Mouse (Mus musculus): ENCODE measurements around the gene Dmrtb1. TPM values are rescaled to one million over a fixed set of nuclear protein-coding genes. Genes with fewer than 3 reads are reported as not detected.

Dmrtb1 gene
- total and polyA plus RNA-seq, 2 experiments: not detected

- Histone ChIP-seq H3K36me3 (ENCODE audit: control insufficient read depth, insufficient read depth, low read length) (no peaks in the 10 kb centered on the region), H3K27ac (replicated peaks; ENCODE audit: insufficient read depth, low read depth, low read length) (no peak overlapping the region), H3K27me3 (ENCODE audit: control insufficient read depth, insufficient read depth, low read length) (no peaks in the 10 kb centered on the region), H3K79me2 (ENCODE audit: control insufficient read depth, insufficient read depth, low read length) (no peaks in the 10 kb centered on the region), H3K9ac (ENCODE audit: low read depth, low read length) (no peak overlapping the region), H3K4me1 (ENCODE audit: control insufficient read depth, insufficient read depth, low read length) (no peaks in the 10 kb centered on the region), H3K4me3 (ENCODE audit: insufficient read depth, low read depth, low read length) (no peak overlapping the region)
- no peak for DNase-seq (ENCODE audit: extremely low read depth, low read depth, low spot score)
- TF ChIP-seq POLR2A (IDR thresholded peaks at IDR 0.05; ENCODE audit: extremely low read depth, insufficient read depth, low read length) (no peak), CTCF (IDR thresholded peaks at IDR 0.05; ENCODE audit: low read depth, low read length) (no peak)
- WGBS: 85% methylated on average over 10 of the region's 10 CpGs
Measured at GRCm38 (mm10) chr4:107638303-107638702, 45.7 kb downstream of the Dmrtb1 start.

GRCm38 (mm10) chr4:107637670-107638069 lies 46.4 kb downstream of the Dmrtb1 start:
- 53% methylated on average over 3 of the region's 3 CpGs for whole genome bisulfite sequencing
- no peaks in the 10 kb centered on the region for H3K36me3 ChIP-seq (ENCODE audit: control insufficient read depth, insufficient read depth, low read length)
- no peak overlapping the region for H3K9ac ChIP-seq (ENCODE audit: low read depth, low read length)
- no peaks in the 10 kb centered on the region for H3K27me3 ChIP-seq (ENCODE audit: control insufficient read depth, insufficient read depth, low read length)
- TF ChIP-seq POLR2A (IDR thresholded peaks at IDR 0.05; ENCODE audit: extremely low read depth, insufficient read depth, low read length) (no peak), CTCF (IDR thresholded peaks at IDR 0.05; ENCODE audit: low read depth, low read length) (peak; percentile 69; the same call in 1 of the 2 replicates)
- no peaks in the 10 kb centered on the region for H3K4me1 ChIP-seq (ENCODE audit: control insufficient read depth, insufficient read depth, low read length)
- H3K27ac ChIP-seq (replicated peaks; ENCODE audit: insufficient read depth, low read depth, low read length): no peak overlapping the region
- no peaks in the 10 kb centered on the region for H3K79me2 ChIP-seq (ENCODE audit: control insufficient read depth, insufficient read depth, low read length)
- H3K4me3 ChIP-seq (ENCODE audit: insufficient read depth, low read depth, low read length): no peak overlapping the region
- DNase-seq (ENCODE audit: extremely low read depth, low read depth, low spot score): peak; percentile 35

GRCm38 (mm10) chr4:107636099-107636498 lies 47.9 kb downstream of the Dmrtb1 start:
- Histone ChIP-seq H3K4me1 (ENCODE audit: control insufficient read depth, insufficient read depth, low read length) (no peaks in the 10 kb centered on the region), H3K27me3 (ENCODE audit: control insufficient read depth, insufficient read depth, low read length) (no peaks in the 10 kb centered on the region), H3K27ac (replicated peaks; ENCODE audit: insufficient read depth, low read depth, low read length) (no peak overlapping the region), H3K36me3 (ENCODE audit: control insufficient read depth, insufficient read depth, low read length) (no peaks in the 10 kb centered on the region), H3K4me3 (ENCODE audit: insufficient read depth, low read depth, low read length) (no peak overlapping the region), H3K79me2 (ENCODE audit: control insufficient read depth, insufficient read depth, low read length) (no peaks in the 10 kb centered on the region), H3K9ac (ENCODE audit: low read depth, low read length) (no peak overlapping the region)
- 65% methylated on average over 6 of the region's 6 CpGs for WGBS
- no peak for DNase-seq (ENCODE audit: extremely low read depth, low read depth, low spot score)
- TF ChIP-seq POLR2A (IDR thresholded peaks at IDR 0.05; ENCODE audit: extremely low read depth, insufficient read depth, low read length) (no peak), CTCF (IDR thresholded peaks at IDR 0.05; ENCODE audit: low read depth, low read length) (no peak)

GRCm38 (mm10) chr4:107634631-107635030 lies 49.4 kb downstream of the Dmrtb1 start:
- WGBS: 70% methylated on average over 6 of the region's 6 CpGs
- no peak for DNase-seq (ENCODE audit: extremely low read depth, low read depth, low spot score)
- TF ChIP-seq CTCF (IDR thresholded peaks at IDR 0.05; ENCODE audit: low read depth, low read length) (no peak), POLR2A (IDR thresholded peaks at IDR 0.05; ENCODE audit: extremely low read depth, insufficient read depth, low read length) (no peak)
- H3K36me3 ChIP-seq (ENCODE audit: control insufficient read depth, insufficient read depth, low read length): no peaks in the 10 kb centered on the region
- H3K79me2 ChIP-seq (ENCODE audit: control insufficient read depth, insufficient read depth, low read length): no peaks in the 10 kb centered on the region
- no peaks in the 10 kb centered on the region for H3K27me3 ChIP-seq (ENCODE audit: control insufficient read depth, insufficient read depth, low read length)
- no peak overlapping the region for H3K4me3 ChIP-seq (ENCODE audit: insufficient read depth, low read depth, low read length)
- H3K4me1 ChIP-seq (ENCODE audit: control insufficient read depth, insufficient read depth, low read length): no peaks in the 10 kb centered on the region
- H3K9ac ChIP-seq (ENCODE audit: low read depth, low read length): no peak overlapping the region
- H3K27ac ChIP-seq (replicated peaks; ENCODE audit: insufficient read depth, low read depth, low read length): no peak overlapping the region

- H3K79me2 ChIP-seq (ENCODE audit: control insufficient read depth, insufficient read depth, low read length): no peaks in the 10 kb centered on the region
- no peak overlapping the region for H3K27ac ChIP-seq (replicated peaks; ENCODE audit: insufficient read depth, low read depth, low read length)
- H3K9ac ChIP-seq (ENCODE audit: low read depth, low read length): no peak overlapping the region
- no peak for DNase-seq (ENCODE audit: extremely low read depth, low read depth, low spot score)
- WGBS: 79% methylated on average over 17 of the region's 17 CpGs
- TF ChIP-seq POLR2A (IDR thresholded peaks at IDR 0.05; ENCODE audit: extremely low read depth, insufficient read depth, low read length) (no peak), CTCF (IDR thresholded peaks at IDR 0.05; ENCODE audit: low read depth, low read length) (no peak)
- H3K4me3 ChIP-seq (ENCODE audit: insufficient read depth, low read depth, low read length): no peak overlapping the region
- no peaks in the 10 kb centered on the region for H3K27me3 ChIP-seq (ENCODE audit: control insufficient read depth, insufficient read depth, low read length)
- H3K36me3 ChIP-seq (ENCODE audit: control insufficient read depth, insufficient read depth, low read length): no peaks in the 10 kb centered on the region
- no peaks in the 10 kb centered on the region for H3K4me1 ChIP-seq (ENCODE audit: control insufficient read depth, insufficient read depth, low read length)
Measured at GRCm38 (mm10) chr4:107628921-107629411, 55.1 kb downstream of the Dmrtb1 start.

- Histone ChIP-seq H3K9ac (ENCODE audit: low read depth, low read length) (no peak overlapping the region), H3K27ac (replicated peaks; ENCODE audit: insufficient read depth, low read depth, low read length) (no peak overlapping the region), H3K36me3 (ENCODE audit: control insufficient read depth, insufficient read depth, low read length) (no peaks in the 10 kb centered on the region), H3K79me2 (ENCODE audit: control insufficient read depth, insufficient read depth, low read length) (no peaks in the 10 kb centered on the region), H3K4me3 (ENCODE audit: insufficient read depth, low read depth, low read length) (no peak overlapping the region), H3K27me3 (ENCODE audit: control insufficient read depth, insufficient read depth, low read length) (no peaks in the 10 kb centered on the region), H3K4me1 (ENCODE audit: control insufficient read depth, insufficient read depth, low read length) (no peaks in the 10 kb centered on the region)
- TF ChIP-seq POLR2A (IDR thresholded peaks at IDR 0.05; ENCODE audit: extremely low read depth, insufficient read depth, low read length): no peak
- TF ChIP-seq CTCF (IDR thresholded peaks at IDR 0.05; ENCODE audit: low read depth, low read length): no peak
- WGBS: 74% methylated on average over 4 of the region's 4 CpGs
- no peak for DNase-seq (ENCODE audit: extremely low read depth, low read depth, low spot score)
Measured at GRCm38 (mm10) chr4:107628226-107628625, 55.8 kb downstream of the Dmrtb1 start.

Other genes with a start within 250 kb of the Dmrtb1 start
- not detected in 2 replicates for gene Glis1, start 249.6 kb downstream of the Dmrtb1 start, total RNA-seq (2014; rRNA removed)
- 0.10 TPM in 1 of 2 replicates, not detected in the other for gene Glis1, start 249.6 kb downstream of the Dmrtb1 start, polyA plus RNA-seq (2012; rRNA removed)
- 0.09 and 0.27 TPM in 2 replicates for gene Lrp8, start 118.0 kb upstream of the Dmrtb1 start, total RNA-seq (2014; rRNA removed)
- gene Lrp8, start 118.0 kb upstream of the Dmrtb1 start, polyA plus RNA-seq (2012; rRNA removed): 0.09 and 0.11 TPM in 2 replicates
- gene Magoh, start 195.5 kb upstream of the Dmrtb1 start, total RNA-seq (2014; rRNA removed): 42.3 and 46.1 TPM in 2 replicates
- gene Magoh, start 195.5 kb upstream of the Dmrtb1 start, polyA plus RNA-seq (2012; rRNA removed): 27.4 and 28.5 TPM in 2 replicates
- gene 0610037L13Rik, start 205.6 kb upstream of the Dmrtb1 start, total RNA-seq (2014; rRNA removed): 39.0 and 44.9 TPM in 2 replicates
- 24.3 and 28.2 TPM in 2 replicates for gene 0610037L13Rik, start 205.6 kb upstream of the Dmrtb1 start, polyA plus RNA-seq (2012; rRNA removed)
- gene Cpt2, start 239.4 kb upstream of the Dmrtb1 start, total RNA-seq (2014; rRNA removed): 106 and 125 TPM in 2 replicates
- gene Cpt2, start 239.4 kb upstream of the Dmrtb1 start, polyA plus RNA-seq (2012; rRNA removed): 159 and 191 TPM in 2 replicates

Data from liver, adult 2 months (tissue).